Mouse (Mus musculus): Measurements from ENCODE around the gene Cblc. TPM values are rescaled to one million over a fixed set of nuclear protein-coding genes. Genes with fewer than 3 reads are reported as not detected.

Gene Cblc
- polyA plus RNA-seq (2012; ENCODE audit: insufficient read depth, low replicate concordance): not detected in 2 replicates

- Histone ChIP-seq H3K9me3 (no peaks in the 10 kb centered on the region), H3K4me3 (replicated peaks) (peak within 1 kb of the TSS; percentile 81), H3K4me1 (peaks cover 17% of the 10 kb centered on the region), H3K36me3 (replicated peaks; ENCODE audit: low read length) (no peaks in the 10 kb centered on the region), H3K27me3 (replicated peaks) (peaks cover 43% of the 10 kb centered on the region)
- TF ChIP-seq FLI1 (IDR thresholded peaks at IDR 0.05; ENCODE audit: low read length) (no peak), GATA1 (IDR thresholded peaks at IDR 0.05; ENCODE audit: borderline replicate concordance, low read length) (no peak)
Observed at GRCm38 (mm10) chr7:19796697-19797588, at the start of gene Cblc. TSS of gene Cblc (minus strand) at chr7:19796809.

GRCm38 (mm10) chr7:19844521-19845171 is 48.0 kb upstream of the Cblc start:
- Histone ChIP-seq H3K4me3 (replicated peaks) (peak overlapping the region; percentile 35), H3K4me1 (peaks cover 56% of the 10 kb centered on the region), H3K27me3 (replicated peaks) (peaks cover 17% of the 10 kb centered on the region), H3K9me3 (no peaks in the 10 kb centered on the region), H3K36me3 (replicated peaks; ENCODE audit: low read length) (no peaks in the 10 kb centered on the region)
- no peak for TF ChIP-seq GATA1 (IDR thresholded peaks at IDR 0.05; ENCODE audit: borderline replicate concordance, low read length)
- TF ChIP-seq FLI1 (IDR thresholded peaks at IDR 0.05; ENCODE audit: low read length): no peak

- no peak for TF ChIP-seq GATA1 (IDR thresholded peaks at IDR 0.05; ENCODE audit: borderline replicate concordance, low read length)
- no peak for TF ChIP-seq FLI1 (IDR thresholded peaks at IDR 0.05; ENCODE audit: low read length)
- Histone ChIP-seq H3K4me1 (peaks cover 59% of the 10 kb centered on the region), H3K27me3 (replicated peaks) (peaks cover 15% of the 10 kb centered on the region), H3K36me3 (replicated peaks; ENCODE audit: low read length) (no peaks in the 10 kb centered on the region), H3K4me3 (replicated peaks) (peak overlapping the region; percentile 53), H3K9me3 (no peaks in the 10 kb centered on the region)
Observed at GRCm38 (mm10) chr7:19843561-19843960, 47.0 kb upstream of the Cblc start.

GRCm38 (mm10) chr7:19842885-19843504 is 46.4 kb upstream of the Cblc start:
- Histone ChIP-seq H3K27me3 (replicated peaks) (peaks cover 12% of the 10 kb centered on the region), H3K9me3 (no peaks in the 10 kb centered on the region), H3K4me3 (replicated peaks) (no peak overlapping the region), H3K4me1 (peaks cover 56% of the 10 kb centered on the region), H3K36me3 (replicated peaks; ENCODE audit: low read length) (no peaks in the 10 kb centered on the region)
- TF ChIP-seq FLI1 (IDR thresholded peaks at IDR 0.05; ENCODE audit: low read length) (no peak), GATA1 (IDR thresholded peaks at IDR 0.05; ENCODE audit: borderline replicate concordance, low read length) (no peak)

GRCm38 (mm10) chr7:19841686-19842413 is 45.2 kb upstream of the Cblc start:
- peaks cover 10% of the 10 kb centered on the region for H3K27me3 ChIP-seq (replicated peaks)
- no peaks in the 10 kb centered on the region for H3K36me3 ChIP-seq (replicated peaks; ENCODE audit: low read length)
- H3K4me3 ChIP-seq (replicated peaks): no peak overlapping the region
- H3K9me3 ChIP-seq: no peaks in the 10 kb centered on the region
- H3K4me1 ChIP-seq: peaks cover 48% of the 10 kb centered on the region
- no peak for TF ChIP-seq FLI1 (IDR thresholded peaks at IDR 0.05; ENCODE audit: low read length)
- TF ChIP-seq GATA1 (IDR thresholded peaks at IDR 0.05; ENCODE audit: borderline replicate concordance, low read length): no peak

- TF ChIP-seq FLI1 (IDR thresholded peaks at IDR 0.05; ENCODE audit: low read length): no peak
- no peak for TF ChIP-seq GATA1 (IDR thresholded peaks at IDR 0.05; ENCODE audit: borderline replicate concordance, low read length)
- H3K4me1 ChIP-seq: peaks cover 51% of the 10 kb centered on the region
- no peaks in the 10 kb centered on the region for H3K36me3 ChIP-seq (replicated peaks; ENCODE audit: low read length)
- H3K9me3 ChIP-seq: no peaks in the 10 kb centered on the region
- peaks cover 10% of the 10 kb centered on the region for H3K27me3 ChIP-seq (replicated peaks)
- H3K4me3 ChIP-seq (replicated peaks): no peak overlapping the region
Observed at GRCm38 (mm10) chr7:19840936-19841335, 44.3 kb upstream of the Cblc start.

GRCm38 (mm10) chr7:19840371-19840770 is 43.8 kb upstream of the Cblc start:
- H3K27me3 ChIP-seq (replicated peaks): peaks cover 10% of the 10 kb centered on the region
- no peak for TF ChIP-seq FLI1 (IDR thresholded peaks at IDR 0.05; ENCODE audit: low read length)
- no peak for TF ChIP-seq GATA1 (IDR thresholded peaks at IDR 0.05; ENCODE audit: borderline replicate concordance, low read length)
- H3K4me3 ChIP-seq (replicated peaks): no peak overlapping the region

GRCm38 (mm10) chr7:19836843-19837242 is 40.2 kb upstream of the Cblc start:
- H3K4me1 ChIP-seq: peaks cover 41% of the 10 kb centered on the region
- TF ChIP-seq GATA1 (IDR thresholded peaks at IDR 0.05; ENCODE audit: borderline replicate concordance, low read length) (no peak), FLI1 (IDR thresholded peaks at IDR 0.05; ENCODE audit: low read length) (no peak)
- H3K4me3 ChIP-seq (replicated peaks): no peak overlapping the region
- no peaks in the 10 kb centered on the region for H3K9me3 ChIP-seq
- H3K36me3 ChIP-seq (replicated peaks; ENCODE audit: low read length): no peaks in the 10 kb centered on the region
- H3K27me3 ChIP-seq (replicated peaks): no peaks in the 10 kb centered on the region

More at GRCm38 (mm10) chr7:19840371-19840770, 43.8 kb upstream of the Cblc start:
- no peaks in the 10 kb centered on the region for H3K36me3 ChIP-seq (replicated peaks; ENCODE audit: low read length)
- peaks cover 51% of the 10 kb centered on the region for H3K4me1 ChIP-seq
- H3K9me3 ChIP-seq: no peaks in the 10 kb centered on the region

GRCm38 (mm10) chr7:19834055-19834454 is 37.4 kb upstream of the Cblc start:
- Histone ChIP-seq H3K9me3 (peaks cover 7% of the 10 kb centered on the region), H3K36me3 (replicated peaks; ENCODE audit: low read length) (peaks cover 6% of the 10 kb centered on the region), H3K4me3 (replicated peaks) (no peak overlapping the region), H3K27me3 (replicated peaks) (no peaks in the 10 kb centered on the region), H3K4me1 (peaks cover 56% of the 10 kb centered on the region)
- TF ChIP-seq GATA1 (IDR thresholded peaks at IDR 0.05; ENCODE audit: borderline replicate concordance, low read length): no peak
- TF ChIP-seq FLI1 (IDR thresholded peaks at IDR 0.05; ENCODE audit: low read length): no peak

Measured in megakaryocyte, embryonic 14.5 days (primary cell).